21 mouse cellular contexts compared by ENCODE assay signal in genomic region chr2:76908705-76909457, GRCm38 (mm10).
"Had no signal": no experiment of that assay in that cellular context is flagged by ENCODE, and none has a peak within 500 bp of the region (broad histone marks: within the 10 kb centered on the region; RNA-seq: fewer than 3 reads in every experiment).

No protein-coding gene starts in this region.

- H3K9me3 ChIP-seq: limb, embryonic 12.5 days; limb, embryonic 15.5 days; liver, embryonic 15.5 days; neural tube, embryonic 12.5 days; neural tube, embryonic 15.5 days; stomach, embryonic 15.5 days had no signal

- DNase-seq: kidney, postnatal 14 days; kidney, postnatal 4 days; left cerebral cortex, postnatal 4 days; lung, adult 2 months; lung, postnatal 14 days; lung, postnatal 4 days; midbrain, embryonic 14.5 days; retina, postnatal 1 day; right cerebral cortex, postnatal 25 days; spleen, adult 18-20 months; thymus, adult 2 months; thymus, postnatal 14 days; thymus, postnatal 4 days had no signal

- H3K9ac ChIP-seq: limb, embryonic 12.5 days; limb, embryonic 15.5 days; liver, embryonic 15.5 days; neural tube, embryonic 12.5 days; neural tube, embryonic 15.5 days; stomach, embryonic 15.5 days had no signal

- H3K4me3 ChIP-seq: limb, embryonic 12.5 days; limb, embryonic 15.5 days; liver, embryonic 15.5 days; neural tube, embryonic 12.5 days; neural tube, embryonic 15.5 days; stomach, embryonic 15.5 days had no signal

- H3K36me3 ChIP-seq: limb, embryonic 12.5 days; limb, embryonic 15.5 days; liver, embryonic 15.5 days; neural tube, embryonic 12.5 days; neural tube, embryonic 15.5 days; stomach, embryonic 15.5 days had no signal

- H3K4me2 ChIP-seq: limb, embryonic 12.5 days; limb, embryonic 15.5 days; liver, embryonic 11.5 days; liver, embryonic 15.5 days; midbrain, embryonic 11.5 days; neural tube, embryonic 12.5 days; neural tube, embryonic 15.5 days; stomach, embryonic 15.5 days had no signal

- H3K4me1 ChIP-seq: limb, embryonic 15.5 days; liver, embryonic 15.5 days; neural tube, embryonic 12.5 days; neural tube, embryonic 15.5 days; stomach, embryonic 15.5 days had no signal

- H3K27ac ChIP-seq: limb, embryonic 12.5 days; limb, embryonic 15.5 days; liver, embryonic 15.5 days; neural tube, embryonic 12.5 days; neural tube, embryonic 15.5 days; stomach, embryonic 15.5 days had no signal

- H3K27me3 ChIP-seq: limb, embryonic 12.5 days; limb, embryonic 15.5 days; liver, embryonic 15.5 days; neural tube, embryonic 12.5 days; neural tube, embryonic 15.5 days; stomach, embryonic 15.5 days had no signal
